ENCODE assay signal across 12 mouse cellular contexts in the genomic region with DNA sequence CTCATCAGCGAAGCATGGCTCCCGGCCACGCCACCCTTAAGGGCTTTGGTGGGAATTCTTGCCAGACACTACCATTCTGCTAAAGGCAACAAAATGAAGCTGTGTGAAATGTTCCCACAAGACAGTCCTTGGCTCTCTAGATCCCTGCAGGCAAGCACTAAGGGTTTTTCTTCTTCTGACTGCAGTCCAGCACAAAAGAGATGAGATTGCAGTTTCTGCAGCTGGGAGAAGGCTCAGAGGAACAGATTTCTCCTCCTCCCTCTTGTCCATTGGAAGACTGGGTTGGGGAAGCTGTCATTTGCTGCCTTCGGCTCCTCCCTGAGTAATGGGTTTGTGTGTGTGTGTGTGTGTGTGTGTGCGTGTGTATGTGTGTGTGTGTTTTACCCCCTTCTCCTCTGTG.
DNase-seq lines count a peak whose midpoint lies in the region; ATAC-seq and TF ChIP-seq lines count a peak whose summit lies in the region.
"Had no signal": no experiment of that assay in that cellular context is flagged by ENCODE, and none has a peak within 500 bp of the region (broad histone marks: within the 10 kb centered on the region; RNA-seq: fewer than 3 reads in every experiment).

No protein-coding gene starts in this region.

- peak overlapping the region; percentile 67; the same call in 1 of the 2 replicates for H3K27ac ChIP-seq in forebrain, embryonic 15.5 days (replicated peaks)
- no peak overlapping the region for H3K27ac ChIP-seq in forebrain, embryonic 12.5 days
- peak overlapping the region; percentile 95 for H3K27ac ChIP-seq in olfactory bulb, adult 2 months (ENCODE audit: insufficient read depth, low read depth, low read length)
- H3K27ac ChIP-seq in liver, embryonic 12.5 days = no peak overlapping the region
- H3K27ac ChIP-seq: stomach, embryonic 15.5 days had no signal

- TF ChIP-seq CTCF in olfactory bulb, adult 2 months (IDR thresholded peaks at IDR 0.05; ENCODE audit: insufficient read depth, low read depth, low read length) = no peak

- H3K36me3 ChIP-seq in forebrain, embryonic 15.5 days = no peaks in the 10 kb centered on the region
- H3K36me3 ChIP-seq in forebrain, embryonic 12.5 days (replicated peaks) = no peaks in the 10 kb centered on the region
- H3K36me3 ChIP-seq in liver, embryonic 12.5 days = no peaks in the 10 kb centered on the region
- H3K36me3 ChIP-seq: stomach, embryonic 15.5 days had no signal

- no peak overlapping the region for H3K4me2 ChIP-seq in forebrain, embryonic 15.5 days (replicated peaks)
- no peak overlapping the region for H3K4me2 ChIP-seq in forebrain, embryonic 12.5 days
- no peak overlapping the region for H3K4me2 ChIP-seq in liver, embryonic 12.5 days
- H3K4me2 ChIP-seq: stomach, embryonic 15.5 days had no signal

- H3K4me3 ChIP-seq in forebrain, embryonic 15.5 days = no peak overlapping the region
- no peak overlapping the region for H3K4me3 ChIP-seq in forebrain, embryonic 12.5 days (replicated peaks)
- H3K4me3 ChIP-seq in olfactory bulb, adult 2 months (ENCODE audit: insufficient read depth, low read depth, low read length) = no peak overlapping the region
- H3K4me3 ChIP-seq in liver, embryonic 12.5 days = no peak overlapping the region
- H3K4me3 ChIP-seq: stomach, embryonic 15.5 days had no signal

- H3K4me1 ChIP-seq in forebrain, embryonic 15.5 days = peaks cover 8% of the 10 kb centered on the region
- H3K4me1 ChIP-seq in forebrain, embryonic 12.5 days = no peaks in the 10 kb centered on the region
- H3K4me1 ChIP-seq in olfactory bulb, adult 2 months (ENCODE audit: control insufficient read depth, insufficient read depth, low read length) = peaks cover 19% of the 10 kb centered on the region
- H3K4me1 ChIP-seq in liver, embryonic 12.5 days = no peaks in the 10 kb centered on the region
- H3K4me1 ChIP-seq: stomach, embryonic 15.5 days had no signal

- 80% methylated on average over 5 of the region's 5 CpGs for WGBS in forebrain, embryonic 15.5 days
- WGBS in forebrain, embryonic 12.5 days = 88% methylated on average over 5 of the region's 5 CpGs
- WGBS in olfactory bulb, adult 2 months = 46% methylated on average over 5 of the region's 5 CpGs
- WGBS in liver, embryonic 12.5 days (ENCODE audit: insufficient replicate concordance) = 76% methylated on average over 5 of the region's 5 CpGs

- ATAC-seq in forebrain, embryonic 15.5 days (replicated peaks) = no peak; the same call in 1 of the 2 replicates
- no peak for ATAC-seq in forebrain, embryonic 12.5 days (ENCODE audit: low FRiP score)
- ATAC-seq in liver, embryonic 12.5 days = no peak
- ATAC-seq: lung, postnatal 0 days had no signal

- no peak overlapping the region for H3K9ac ChIP-seq in forebrain, embryonic 15.5 days (replicated peaks)
- H3K9ac ChIP-seq in forebrain, embryonic 12.5 days = no peak overlapping the region
- H3K9ac ChIP-seq in liver, embryonic 12.5 days = no peak overlapping the region
- H3K9ac ChIP-seq: stomach, embryonic 15.5 days had no signal

- intact Hi-C loops in left cerebral cortex, postnatal 4 days (cut with DNase I) = no loop called here

- peak; percentile 24 for DNase-seq in left cerebral cortex, adult 11 months (ENCODE audit: low spot score)
- no peak for DNase-seq in left cerebral cortex, postnatal 4 days
- DNase-seq in gastrocnemius, postnatal 25 days = peak; percentile 34
- DNase-seq in cerebellum, postnatal 36 days = no peak
- DNase-seq: cerebellum, adult 9-10 months; kidney, postnatal 10 days had no signal

- H3K9me3 ChIP-seq in forebrain, embryonic 15.5 days = no peaks in the 10 kb centered on the region
- no peaks in the 10 kb centered on the region for H3K9me3 ChIP-seq in forebrain, embryonic 12.5 days
- peaks cover 12% of the 10 kb centered on the region for H3K9me3 ChIP-seq in liver, embryonic 12.5 days (replicated peaks)
- H3K9me3 ChIP-seq: stomach, embryonic 15.5 days had no signal

- TF ChIP-seq POLR2A in olfactory bulb, adult 2 months (IDR thresholded peaks at IDR 0.05; ENCODE audit: insufficient read depth, low read depth, low read length) = no peak

- H3K27me3 ChIP-seq in forebrain, embryonic 15.5 days = no peaks in the 10 kb centered on the region
- H3K27me3 ChIP-seq in forebrain, embryonic 12.5 days = no peaks in the 10 kb centered on the region
- no peaks in the 10 kb centered on the region for H3K27me3 ChIP-seq in liver, embryonic 12.5 days (replicated peaks)
- H3K27me3 ChIP-seq: stomach, embryonic 15.5 days had no signal

Comparison
In these comparisons a context has a peak if more than half of its experiments do, and no peak if none do; other contexts are left out.
1. H3K27ac ChIP-seq: peak in forebrain, embryonic 15.5 days (single experiment) and olfactory bulb, adult 2 months (single experiment); none in forebrain, embryonic 12.5 days (single experiment) and liver, embryonic 12.5 days (single experiment).
2. DNase-seq: peak in left cerebral cortex, adult 11 months (single experiment) and gastrocnemius, postnatal 25 days (single experiment); none in left cerebral cortex, postnatal 4 days (single experiment) and cerebellum, postnatal 36 days (0 of 2).